Mouse (Mus musculus): ENCODE measurements around the gene Mthfr. TPM values are rescaled to one million over a fixed set of nuclear protein-coding genes. Genes with fewer than 3 reads are reported as not detected.
A peak's percentile ranks its signal among the peaks of the same experiment; 100 is the strongest.

The Mthfr gene
- polyA plus RNA-seq, 1 experiment from 2014 or later, result 15.9 TPM

DNA sequence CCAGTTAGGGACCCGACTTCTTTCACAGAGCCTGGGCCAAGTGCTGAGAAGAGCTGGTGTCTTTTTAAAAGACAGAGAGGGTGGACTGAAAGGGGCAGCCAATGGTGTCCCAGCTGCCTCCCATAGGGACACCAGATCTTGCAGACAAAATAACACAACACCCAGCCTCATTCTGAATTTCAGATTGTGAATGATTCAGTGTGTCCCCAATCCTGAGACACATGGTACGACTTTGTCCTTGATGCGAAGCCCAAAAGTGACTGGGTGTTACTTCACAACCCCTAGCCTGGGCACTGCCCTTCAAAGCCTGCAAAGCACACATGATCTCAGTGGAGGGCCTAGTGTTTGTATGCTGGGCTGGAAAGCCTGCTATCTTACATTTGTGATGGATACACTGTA, 47.0 kb downstream of the Mthfr start:
- no peak overlapping the region for H3K27ac ChIP-seq
- no peak overlapping the region for H3K4me3 ChIP-seq
- no peaks in the 10 kb centered on the region for H3K27me3 ChIP-seq
- 82% methylated on average over 3 of the region's 3 CpGs for whole genome bisulfite sequencing
- no peaks in the 10 kb centered on the region for H3K9me3 ChIP-seq (replicated peaks)
- no peaks in the 10 kb centered on the region; the same call in 1 of the 2 replicates for H3K36me3 ChIP-seq (ENCODE audit: poor library complexity, severe bottlenecking)
- ATAC-seq, result no peak
- no peak overlapping the region for H3K4me2 ChIP-seq
- peaks cover 23% of the 10 kb centered on the region for H3K4me1 ChIP-seq
- H3K9ac ChIP-seq, result no peak overlapping the region

DNA sequence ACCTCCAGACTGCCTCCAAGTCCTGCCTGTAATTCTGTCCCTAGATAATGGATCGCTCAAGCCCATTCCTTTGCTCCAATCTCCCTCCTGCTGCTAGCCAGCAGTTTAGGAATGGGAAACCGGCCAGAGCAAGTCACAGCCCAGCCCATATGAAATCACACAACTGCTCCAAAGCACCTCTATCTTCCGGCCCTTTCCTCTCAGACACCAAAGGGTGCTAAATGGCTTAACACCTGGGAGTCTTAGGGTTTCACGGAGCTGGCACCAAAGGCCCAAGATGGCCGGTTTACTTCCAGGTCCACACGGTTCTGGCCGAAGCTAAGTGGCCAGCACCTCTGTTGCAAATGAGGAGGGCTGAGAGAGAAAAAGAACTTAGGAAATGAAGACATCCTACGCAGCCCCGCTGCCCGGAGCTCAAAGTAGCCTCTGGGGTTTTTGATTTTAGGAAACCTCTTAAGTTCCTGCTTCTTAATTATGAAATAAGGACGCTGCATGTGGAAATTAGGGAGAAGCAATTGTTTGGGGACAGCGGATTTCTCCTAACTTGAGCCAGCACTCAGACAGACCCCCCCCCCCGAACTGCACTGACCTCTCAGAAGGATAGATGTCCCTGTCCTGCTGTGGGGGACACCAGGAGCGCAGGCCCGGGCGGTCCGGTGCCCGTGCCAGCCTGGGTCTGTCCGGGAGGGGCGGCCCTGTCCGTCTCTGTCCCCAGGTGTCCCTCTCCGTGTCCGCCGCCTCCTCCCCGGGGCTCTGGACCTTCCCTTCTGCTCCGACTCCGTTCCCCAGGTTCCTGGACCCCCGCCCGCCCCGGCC, 48.4 kb downstream of the Mthfr start:
- Histone ChIP-seq H3K9ac (peak overlapping the region; percentile 69), H3K4me3 (peak overlapping the region; percentile 53), H3K27ac (no peak overlapping the region), H3K27me3 (no peaks in the 10 kb centered on the region), H3K4me1 (peaks cover 23% of the 10 kb centered on the region), H3K9me3 (replicated peaks) (no peaks in the 10 kb centered on the region), H3K36me3 (ENCODE audit: poor library complexity, severe bottlenecking) (no peaks in the 10 kb centered on the region), H3K4me2 (peak overlapping the region; percentile 65)
- WGBS, result 2% methylated on average over 30 of the region's 30 CpGs
- no peak; the same call in none of the 2 replicates for ATAC-seq

DNA sequence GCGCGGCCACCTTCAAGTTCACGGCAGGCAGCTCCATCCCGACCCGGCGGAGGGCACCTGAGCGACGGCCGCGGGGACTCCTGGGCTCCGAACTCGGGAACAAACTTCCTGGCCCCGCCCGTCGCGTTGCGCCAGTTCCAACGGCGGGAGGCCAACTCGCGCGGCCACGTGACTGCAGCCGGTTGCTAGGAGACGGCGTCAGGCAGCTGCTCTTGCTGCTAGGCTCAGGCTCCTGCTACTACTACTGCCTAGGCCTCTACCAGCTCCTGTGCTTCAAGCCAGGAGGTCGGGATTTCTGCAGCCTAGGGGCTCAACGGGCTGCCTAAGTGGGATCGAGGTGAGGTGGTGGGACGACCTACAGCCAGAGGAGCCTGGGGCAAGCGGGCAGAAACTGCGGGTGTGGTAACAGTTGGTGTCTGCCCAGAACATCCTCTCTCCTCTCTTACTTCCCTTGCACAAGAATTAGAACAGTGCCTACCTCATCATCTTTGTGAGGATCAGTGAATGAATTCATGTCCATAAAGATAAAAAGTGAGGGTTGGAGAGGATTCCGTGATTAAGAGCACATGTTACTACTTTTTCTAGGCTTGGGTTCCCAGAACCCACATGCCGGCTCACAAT, 49.1 kb downstream of the Mthfr start, which contains the start of gene Agtrap:
Gene Agtrap, minus strand, starts transcription at position 125 of the 621 bp plus-strand sequence.
- peak within 1 kb of the TSS; percentile 53 for H3K4me3 ChIP-seq
- peak within 1 kb of the TSS; percentile 65 for H3K4me2 ChIP-seq
- no peaks in the 10 kb centered on the region for H3K9me3 ChIP-seq (replicated peaks)
- peak within 1 kb of the TSS; percentile 52; the same call in 1 of the 2 replicates for H3K27ac ChIP-seq
- H3K9ac ChIP-seq, result peak within 1 kb of the TSS; percentile 69
- WGBS, result 5% methylated on average over 34 of the region's 34 CpGs
- H3K4me1 ChIP-seq, result peaks cover 23% of the 10 kb centered on the region
- peak; percentile 95 for ATAC-seq
- no peaks in the 10 kb centered on the region for H3K36me3 ChIP-seq (ENCODE audit: poor library complexity, severe bottlenecking)
- no peaks in the 10 kb centered on the region for H3K27me3 ChIP-seq

DNA sequence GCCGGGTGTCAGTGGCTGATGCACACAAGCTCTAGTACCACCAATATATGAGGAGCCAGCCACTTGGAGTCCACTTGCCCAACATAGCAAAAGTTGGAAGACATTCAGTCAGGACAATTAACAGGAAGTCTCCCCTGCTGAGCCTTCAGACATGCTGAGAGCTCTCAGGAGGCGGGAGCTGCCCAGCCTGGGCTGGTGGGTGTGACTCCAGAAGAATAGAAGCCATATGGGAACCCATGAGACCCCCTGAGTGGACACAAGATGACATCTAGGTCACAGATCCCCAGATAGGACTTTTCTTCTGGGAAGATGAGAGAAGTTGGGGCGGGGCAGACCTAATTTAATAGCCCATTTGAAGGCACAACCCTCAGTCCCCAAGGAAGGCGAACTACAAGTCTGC, 50.3 kb downstream of the Mthfr start:
- WGBS, result 65% methylated on average over 4 of the region's 4 CpGs
- Histone ChIP-seq H3K4me1 (peaks cover 23% of the 10 kb centered on the region), H3K4me2 (no peak overlapping the region), H3K9ac (no peak overlapping the region), H3K36me3 (ENCODE audit: poor library complexity, severe bottlenecking) (no peaks in the 10 kb centered on the region), H3K9me3 (replicated peaks) (no peaks in the 10 kb centered on the region), H3K27ac (no peak overlapping the region), H3K27me3 (no peaks in the 10 kb centered on the region), H3K4me3 (no peak overlapping the region)
- ATAC-seq, result no peak

DNA sequence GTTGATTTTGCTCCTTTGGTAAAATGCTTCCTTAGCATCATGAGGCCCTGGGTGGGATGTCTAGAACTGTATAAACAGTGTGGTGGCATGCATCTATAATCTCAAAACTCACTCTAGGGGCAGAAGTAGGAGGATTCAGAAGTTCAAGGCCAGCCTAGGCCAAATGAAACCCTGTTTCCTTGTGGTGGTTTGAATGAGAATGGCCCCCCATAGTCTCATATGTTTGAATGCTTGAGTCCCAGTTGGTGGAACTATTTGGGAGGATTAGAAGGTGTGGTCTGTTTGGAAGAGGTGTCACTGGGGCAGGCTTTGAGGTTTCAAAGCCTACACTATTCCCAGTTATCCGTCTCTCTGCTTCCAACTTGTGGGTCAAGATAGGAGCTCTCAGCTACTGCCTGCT, 52.3 kb downstream of the Mthfr start:
- no peaks in the 10 kb centered on the region for H3K27me3 ChIP-seq
- WGBS, result 83% methylated on average over 1 of the region's 1 CpGs
- no peak overlapping the region for H3K4me3 ChIP-seq
- no peak overlapping the region for H3K27ac ChIP-seq
- no peak for ATAC-seq
- no peak overlapping the region for H3K9ac ChIP-seq
- no peaks in the 10 kb centered on the region for H3K9me3 ChIP-seq (replicated peaks)
- H3K4me1 ChIP-seq, result peaks cover 23% of the 10 kb centered on the region
- no peak overlapping the region for H3K4me2 ChIP-seq
- H3K36me3 ChIP-seq (ENCODE audit: poor library complexity, severe bottlenecking), result no peaks in the 10 kb centered on the region

DNA sequence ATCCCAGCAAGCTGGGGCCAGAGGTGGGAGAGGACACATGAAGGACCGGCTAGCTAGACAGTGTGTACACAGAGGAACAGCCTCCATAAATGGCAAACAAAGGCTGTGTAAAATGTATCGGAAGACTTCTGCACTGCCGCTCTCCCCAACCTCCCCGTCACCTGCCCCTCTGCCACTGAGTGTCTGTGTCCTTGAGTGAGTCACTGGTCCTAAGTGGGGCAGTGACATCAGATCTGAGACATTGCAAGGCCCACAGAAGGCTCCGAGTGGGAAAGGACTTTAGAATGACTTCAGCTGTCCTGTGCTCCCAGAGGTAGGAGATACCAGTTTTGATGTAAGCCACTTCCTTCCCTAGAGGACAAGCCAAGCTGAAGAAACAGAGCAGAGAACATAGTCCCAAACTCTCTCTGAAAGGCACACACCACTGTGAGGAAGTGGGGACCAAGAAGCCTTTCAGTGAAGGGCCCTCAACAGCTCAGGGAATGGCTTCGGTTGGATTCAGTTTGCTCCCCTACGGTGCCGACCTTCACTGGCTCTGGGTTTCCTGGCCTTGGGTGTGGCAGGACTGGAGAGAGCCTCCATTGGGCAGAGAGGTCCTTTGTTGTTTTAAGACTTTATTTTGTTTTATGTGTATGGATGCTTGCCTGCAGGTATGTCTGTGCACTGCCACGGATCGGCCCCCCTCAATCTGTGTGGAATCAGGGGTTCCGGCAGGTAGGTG, 53.8 kb downstream of the Mthfr start:
- H3K36me3 ChIP-seq (ENCODE audit: poor library complexity, severe bottlenecking), result no peaks in the 10 kb centered on the region
- no peak overlapping the region for H3K9ac ChIP-seq
- no peaks in the 10 kb centered on the region for H3K27me3 ChIP-seq
- peaks cover 12% of the 10 kb centered on the region for H3K4me1 ChIP-seq
- H3K4me3 ChIP-seq, result no peak overlapping the region
- 90% methylated on average over 11 of the region's 11 CpGs for WGBS
- no peaks in the 10 kb centered on the region for H3K9me3 ChIP-seq (replicated peaks)
- H3K27ac ChIP-seq, result no peak overlapping the region
- no peak overlapping the region for H3K4me2 ChIP-seq
- ATAC-seq, result no peak

DNA sequence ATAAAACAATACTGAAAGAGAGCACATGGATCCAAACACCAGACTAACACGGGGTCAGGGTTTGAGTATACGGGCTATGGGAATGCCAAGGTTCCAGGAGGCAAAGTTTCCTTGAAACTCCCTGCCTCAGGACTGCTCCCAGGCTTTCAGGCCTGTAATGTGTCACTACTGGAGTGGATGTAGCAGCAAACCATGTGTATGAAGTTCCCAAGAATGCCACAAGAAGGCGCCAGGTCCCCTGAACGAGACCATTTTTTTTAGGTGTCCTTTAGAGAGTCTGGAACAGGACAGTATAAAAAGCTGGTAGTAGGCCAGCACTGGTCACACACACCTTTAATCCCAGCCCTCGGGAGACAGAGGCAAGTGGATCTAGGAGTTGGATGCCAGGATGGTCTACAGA, 55.3 kb downstream of the Mthfr start:
- H3K27me3 ChIP-seq, result no peaks in the 10 kb centered on the region
- H3K9ac ChIP-seq, result no peak overlapping the region
- H3K4me1 ChIP-seq, result no peaks in the 10 kb centered on the region
- H3K4me2 ChIP-seq, result no peak overlapping the region
- no peak overlapping the region for H3K4me3 ChIP-seq
- no peaks in the 10 kb centered on the region for H3K9me3 ChIP-seq (replicated peaks)
- no peaks in the 10 kb centered on the region for H3K36me3 ChIP-seq (ENCODE audit: poor library complexity, severe bottlenecking)
- H3K27ac ChIP-seq, result no peak overlapping the region
- ATAC-seq, result no peak
- WGBS, result 73% methylated on average over 5 of the region's 5 CpGs

DNA sequence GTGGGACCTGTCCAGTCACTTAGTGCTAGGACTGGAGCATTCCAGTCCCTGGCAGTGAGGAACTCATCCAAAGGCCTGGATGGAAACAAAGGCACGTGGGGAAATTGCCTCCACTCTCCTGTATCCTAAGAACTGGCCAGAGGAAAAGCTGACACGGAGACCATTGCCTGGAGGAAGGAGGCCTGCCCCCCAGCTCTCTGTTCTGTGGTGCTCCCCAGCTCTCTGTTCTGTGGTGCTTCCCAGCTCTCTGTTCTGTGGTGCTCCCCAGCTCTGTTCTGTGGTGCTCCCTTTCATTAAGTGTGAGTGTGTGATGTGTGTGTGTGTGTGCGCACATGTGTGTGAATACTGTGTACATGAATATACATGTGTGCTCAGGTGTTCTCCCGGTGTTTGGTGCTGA, 56.2 kb downstream of the Mthfr start:
- H3K27me3 ChIP-seq, result no peaks in the 10 kb centered on the region
- H3K4me3 ChIP-seq, result no peak overlapping the region
- no peak for ATAC-seq
- WGBS, result 79% methylated on average over 4 of the region's 4 CpGs
- no peak overlapping the region for H3K4me2 ChIP-seq
- no peak overlapping the region for H3K9ac ChIP-seq
- peaks cover 2% of the 10 kb centered on the region; the same call in 1 of the 2 replicates for H3K36me3 ChIP-seq (ENCODE audit: poor library complexity, severe bottlenecking)
- no peak overlapping the region for H3K27ac ChIP-seq
- H3K9me3 ChIP-seq (replicated peaks), result no peaks in the 10 kb centered on the region
- H3K4me1 ChIP-seq, result no peaks in the 10 kb centered on the region

DNA sequence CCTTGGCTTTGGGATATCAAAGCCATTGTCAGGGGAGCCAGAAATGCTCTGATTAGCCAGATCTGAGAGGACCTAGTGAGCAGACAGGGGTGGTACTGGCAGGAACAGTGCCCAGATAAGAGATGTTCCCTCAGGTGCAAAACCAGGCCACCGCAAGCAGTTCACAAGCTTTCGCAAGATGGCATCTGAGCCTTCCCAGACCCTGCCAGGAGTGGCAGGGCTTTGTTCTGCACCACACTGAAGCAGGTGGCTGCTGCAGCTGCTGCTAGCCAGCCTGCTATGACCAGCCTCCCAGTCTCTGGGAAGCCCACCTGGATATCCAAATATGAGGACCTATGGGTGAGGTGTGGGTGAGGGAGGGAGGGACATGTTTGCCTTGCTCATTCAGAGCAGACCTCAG, 59.1 kb downstream of the Mthfr start:
- H3K9me3 ChIP-seq (replicated peaks), result no peaks in the 10 kb centered on the region
- no peaks in the 10 kb centered on the region for H3K27me3 ChIP-seq
- H3K9ac ChIP-seq, result no peak overlapping the region
- peaks cover 16% of the 10 kb centered on the region for H3K36me3 ChIP-seq (ENCODE audit: poor library complexity, severe bottlenecking)
- peaks cover 13% of the 10 kb centered on the region for H3K4me1 ChIP-seq
- H3K27ac ChIP-seq, result no peak overlapping the region
- H3K4me3 ChIP-seq, result no peak overlapping the region
- no peak for ATAC-seq
- no peak overlapping the region for H3K4me2 ChIP-seq
- WGBS, result 96% methylated on average over 2 of the region's 2 CpGs

DNA sequence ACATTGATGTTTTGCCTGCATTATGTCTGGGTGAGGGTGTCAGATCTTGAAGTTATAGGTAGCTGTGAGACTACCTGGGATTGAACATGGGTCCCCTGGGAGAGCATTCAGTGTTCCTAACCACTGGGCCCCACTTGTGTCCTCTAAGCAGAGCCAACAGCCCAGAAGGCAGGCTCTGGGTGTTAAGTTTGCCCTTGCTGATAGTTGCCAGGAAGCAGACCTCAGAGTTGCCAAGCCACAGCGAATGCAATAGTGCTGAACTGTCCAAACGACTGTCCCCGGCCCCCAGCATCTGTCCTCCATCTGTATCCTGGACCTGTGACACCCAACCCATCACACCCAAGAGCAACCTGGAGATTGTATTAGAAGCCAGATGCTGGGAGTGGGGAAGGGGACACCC, 59.8 kb downstream of the Mthfr start:
- peaks cover 13% of the 10 kb centered on the region for H3K4me1 ChIP-seq
- H3K4me3 ChIP-seq, result no peak overlapping the region
- no peak overlapping the region for H3K4me2 ChIP-seq
- WGBS, result 92% methylated on average over 3 of the region's 3 CpGs
- H3K36me3 ChIP-seq (ENCODE audit: poor library complexity, severe bottlenecking), result peaks cover 16% of the 10 kb centered on the region
- no peaks in the 10 kb centered on the region for H3K9me3 ChIP-seq (replicated peaks)
- no peak overlapping the region for H3K27ac ChIP-seq
- no peak for ATAC-seq
- no peaks in the 10 kb centered on the region for H3K27me3 ChIP-seq
- H3K9ac ChIP-seq, result no peak overlapping the region

DNA sequence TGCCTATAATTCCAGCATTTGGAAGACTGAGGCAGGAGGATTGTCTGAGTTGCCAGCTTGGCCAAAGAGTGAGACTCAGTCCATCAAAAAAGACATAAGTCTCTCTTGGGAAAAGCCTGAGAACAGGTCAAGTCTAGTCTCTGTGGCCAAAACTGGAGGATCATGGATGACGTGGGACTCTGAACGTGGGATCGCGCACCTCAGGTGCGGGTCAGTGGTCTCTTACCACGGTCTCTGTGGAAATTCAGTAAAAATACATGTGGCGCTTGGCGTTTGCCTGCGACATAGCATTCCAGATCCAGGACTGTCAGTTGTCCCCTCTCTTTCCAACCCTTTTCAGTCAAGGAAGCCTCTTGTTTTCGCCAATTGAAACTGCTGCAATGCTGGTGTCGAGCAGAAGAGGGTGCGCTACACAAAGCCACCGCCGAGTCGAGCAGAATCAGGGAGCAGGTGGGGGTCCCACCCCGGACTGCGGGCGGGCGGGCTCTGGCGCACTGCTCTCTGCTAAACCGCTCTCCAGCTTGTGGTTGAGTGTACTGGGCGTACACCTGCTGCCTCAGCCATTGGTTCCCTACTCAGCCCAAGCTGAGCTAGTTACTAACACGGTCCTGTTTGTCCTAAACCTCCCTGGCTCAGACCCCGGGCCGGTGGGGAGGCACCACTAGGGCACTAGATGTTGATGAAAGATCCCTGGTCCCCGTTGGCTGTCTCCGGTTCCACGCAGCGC, 63.1 kb downstream of the Mthfr start:
- 14% methylated on average over 29 of the region's 29 CpGs for WGBS
- H3K4me3 ChIP-seq, result peak overlapping the region; percentile 21

More for the DNA sequence above, 63.1 kb downstream of the Mthfr start:
- peak overlapping the region; percentile 41 for H3K9ac ChIP-seq
- H3K4me1 ChIP-seq, result peaks cover 13% of the 10 kb centered on the region
- ATAC-seq, result peak; percentile 91
- peaks cover 20% of the 10 kb centered on the region for H3K36me3 ChIP-seq (ENCODE audit: poor library complexity, severe bottlenecking)
- H3K4me2 ChIP-seq, result peak overlapping the region; percentile 53
- H3K27me3 ChIP-seq, result no peaks in the 10 kb centered on the region
- peak overlapping the region; percentile 68; the same call in 1 of the 2 replicates for H3K27ac ChIP-seq
- no peaks in the 10 kb centered on the region for H3K9me3 ChIP-seq (replicated peaks)
